Mouse (Mus musculus) T-cell, adult 2 months (primary cell): ENCODE data around the gene Tmem232.
"Not testable (repeated sequence)": the region's sequence is repeated elsewhere in the genome, so short reads cannot be mapped to it uniquely, and the experiment has no call there.

Experiments used
- DNase-seq: peaks from one replicate; pipeline ENCODE4 v3.0.0; 2022; ENCODE audit warnings: low spot score

Gene Tmem232

DNA sequence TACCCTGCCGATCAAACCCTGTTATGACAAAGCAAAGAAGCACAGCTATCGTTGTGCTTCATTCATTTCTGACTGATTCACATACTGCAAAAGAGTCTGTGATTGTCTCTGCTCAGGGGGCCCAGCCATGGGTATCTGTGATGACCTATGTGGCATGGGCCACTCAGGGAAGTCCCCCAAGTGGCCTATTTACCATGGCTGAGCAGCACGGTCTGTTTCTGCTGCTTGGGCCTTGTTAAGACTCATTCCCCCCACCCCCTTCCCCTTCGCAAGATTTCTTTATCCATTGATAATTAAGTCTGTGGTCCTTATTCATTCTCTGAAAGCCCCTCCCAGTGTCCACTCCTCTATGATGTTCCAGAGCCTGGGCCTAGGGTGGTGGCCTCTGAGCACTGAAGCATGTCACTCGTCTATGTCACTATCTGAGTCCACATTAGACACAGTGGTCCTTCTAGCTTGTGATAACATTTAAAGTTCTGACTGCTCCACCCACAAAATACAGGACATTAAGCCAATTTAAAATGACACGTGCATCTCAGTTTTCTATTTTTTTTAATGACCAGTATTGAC, 315.1 kb downstream of the Tmem232 start:
- no peak for DNase-seq

DNA sequence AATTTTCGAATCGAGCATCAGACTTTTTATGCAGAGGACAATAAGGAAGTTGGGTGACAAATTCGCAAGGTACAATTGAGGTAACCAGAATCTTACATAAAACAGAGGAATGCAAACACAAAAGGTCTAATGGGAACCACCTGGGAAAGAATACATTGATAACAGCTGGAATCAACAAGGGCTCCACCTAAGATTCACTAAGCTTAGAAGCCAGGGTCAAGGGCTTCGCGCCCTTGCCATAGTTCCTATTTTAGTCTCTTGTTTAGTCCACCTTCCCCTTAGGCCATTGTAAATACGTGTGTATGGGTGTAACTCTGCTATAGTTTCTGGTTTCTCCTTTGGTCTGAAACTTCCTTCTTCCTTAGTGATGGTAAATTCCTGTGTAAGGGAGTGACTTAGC, 318.9 kb downstream of the Tmem232 start:
- not testable (repeated sequence) for DNase-seq
